Mouse (Mus musculus): ENCODE measurements around the gene Pnkp.

Gene Pnkp

DNA sequence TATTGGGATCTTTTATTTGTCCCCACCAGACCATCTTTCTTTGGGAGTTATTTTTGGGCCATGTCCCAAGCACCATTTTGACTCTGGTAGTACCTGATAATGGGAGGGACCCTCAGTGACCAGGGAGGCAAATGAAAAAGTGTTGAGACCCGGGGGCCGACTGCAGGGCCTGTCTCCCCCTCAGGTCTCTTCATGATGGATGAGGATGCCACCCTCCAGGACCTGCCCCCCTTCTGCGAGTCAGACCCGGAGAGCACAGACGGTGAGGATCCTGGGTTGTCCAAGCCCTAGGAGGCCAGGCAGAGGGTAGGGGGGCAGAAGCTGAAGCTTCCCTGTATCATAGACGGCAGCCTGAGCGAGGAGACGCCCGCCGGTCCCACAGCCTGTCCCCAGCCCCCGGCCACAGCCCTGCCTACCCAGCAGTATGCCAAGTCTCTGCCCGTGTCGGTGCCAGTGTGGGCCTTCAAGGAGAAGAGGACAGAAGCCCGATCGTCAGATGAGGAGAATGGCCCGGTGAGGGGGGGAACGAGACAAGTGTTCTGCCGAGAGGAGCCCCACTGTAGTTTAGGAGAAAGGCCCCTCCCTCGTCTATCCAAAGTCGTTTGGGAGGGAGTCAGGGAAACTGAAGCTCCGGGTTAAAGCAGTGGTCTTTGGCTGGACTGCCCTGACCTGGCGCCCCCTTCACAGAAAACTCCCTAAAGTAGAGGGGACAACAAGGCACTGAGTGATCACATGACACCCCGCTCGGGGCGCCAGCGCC, 3.2 kb upstream of the Pnkp start:
- DNase-seq: no peak

DNA sequence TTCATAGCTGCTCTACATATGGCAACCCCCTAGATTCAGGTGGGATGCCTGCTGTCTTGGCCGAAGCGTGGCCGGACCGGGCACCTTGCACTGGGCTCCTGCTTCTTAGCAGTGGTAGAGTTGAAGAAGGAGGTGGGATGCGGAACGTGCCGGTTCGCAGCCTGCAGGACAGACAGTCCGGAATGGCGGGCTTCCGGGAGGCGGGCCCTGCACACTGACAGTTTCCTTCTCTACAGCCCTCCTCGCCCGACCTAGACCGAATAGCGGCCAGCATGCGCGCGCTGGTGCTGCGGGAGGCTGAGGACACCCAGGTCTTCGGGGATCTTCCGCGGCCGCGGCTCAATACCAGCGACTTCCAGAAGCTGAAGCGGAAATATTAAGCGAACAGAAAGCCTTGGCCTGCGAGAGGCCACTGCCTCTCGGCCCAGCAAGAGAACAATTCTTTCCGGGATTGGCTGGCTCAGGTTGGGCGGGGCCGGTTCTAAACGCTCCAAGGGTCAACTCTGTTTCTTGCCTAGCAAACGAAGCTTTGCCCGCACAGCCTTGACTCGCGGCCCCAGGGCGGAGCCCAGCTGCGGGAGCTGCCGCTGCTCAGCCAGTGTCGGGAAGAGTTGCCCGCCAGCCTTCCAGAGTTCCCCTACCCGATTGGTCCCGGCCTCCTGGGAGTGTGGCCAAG, 2.4 kb upstream of the Pnkp start:
- peak; percentile 77 for DNase-seq

DNA sequence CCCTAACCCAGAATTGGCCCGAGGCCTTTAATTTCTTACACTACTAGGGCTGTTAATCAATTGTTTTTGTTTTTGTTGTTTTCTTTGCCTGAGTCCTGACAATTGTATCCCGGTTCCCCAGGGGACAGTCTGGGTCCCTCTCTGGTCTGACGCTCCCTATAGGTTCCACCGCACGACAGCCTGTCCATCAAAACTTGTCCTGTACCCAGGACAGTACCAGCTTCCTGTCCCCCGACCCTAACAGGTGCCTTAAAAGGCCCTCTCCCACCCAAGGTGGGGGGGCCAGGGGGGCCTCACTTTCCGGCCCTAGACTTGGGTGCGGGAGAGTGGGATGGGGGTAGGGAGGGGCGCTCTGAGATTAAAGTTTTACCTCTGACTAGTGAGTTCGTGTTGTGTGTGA, 1.9 kb upstream of the Pnkp start:
- no peak for DNase-seq

DNA sequence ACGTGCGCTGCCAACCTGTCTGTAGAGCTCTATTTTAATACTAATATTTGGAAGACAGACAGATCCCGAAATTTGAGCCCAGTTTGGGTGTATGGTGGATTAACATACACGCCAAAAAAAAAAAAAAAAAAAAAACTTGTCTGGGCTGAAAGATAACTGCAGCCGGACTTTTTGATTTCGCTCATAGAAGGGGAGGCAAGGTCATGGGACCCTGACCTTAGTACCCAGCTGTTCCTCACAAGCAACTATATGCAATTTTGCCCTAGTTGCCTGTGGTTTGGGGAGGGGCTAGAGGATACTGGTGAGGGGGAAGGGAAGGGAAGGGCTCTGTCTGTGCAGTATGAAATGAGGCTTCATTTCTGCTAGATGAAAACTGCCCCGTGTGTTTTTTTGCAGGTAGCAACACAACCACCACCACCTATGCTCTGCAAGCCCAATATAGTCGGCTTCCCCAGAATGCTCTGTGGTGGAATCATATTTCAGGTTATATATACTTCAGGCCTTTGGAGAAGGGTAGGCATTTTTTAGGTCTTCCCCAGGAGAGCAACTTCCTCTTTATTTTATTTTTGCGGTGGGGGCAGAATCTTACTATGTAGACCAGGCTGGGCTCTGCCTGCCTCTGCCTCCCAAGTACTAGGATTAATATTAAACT, 548 bp upstream of the Pnkp start:
- DNase-seq: no peak

DNA sequence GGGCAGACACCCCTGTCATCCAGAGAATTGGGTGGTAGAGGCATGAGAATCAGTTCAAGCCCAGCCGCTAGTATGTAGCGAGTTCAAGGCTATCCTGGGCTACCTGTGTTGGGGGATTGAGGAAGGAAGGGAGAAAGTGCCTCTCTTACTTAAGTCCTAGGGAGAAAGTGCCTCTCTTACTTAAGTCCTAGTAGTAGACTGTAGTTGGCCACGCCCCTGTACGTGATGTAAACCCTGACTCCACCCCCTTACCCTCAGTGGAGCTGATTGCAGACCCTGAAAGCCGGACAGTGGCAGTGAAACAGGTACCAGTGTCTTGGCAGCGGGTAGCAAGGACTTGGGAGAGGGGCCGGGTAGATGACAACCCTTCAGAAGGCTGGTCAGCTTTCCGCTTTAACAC, 966 bp downstream of the Pnkp start:
- no peak for DNase-seq

DNA sequence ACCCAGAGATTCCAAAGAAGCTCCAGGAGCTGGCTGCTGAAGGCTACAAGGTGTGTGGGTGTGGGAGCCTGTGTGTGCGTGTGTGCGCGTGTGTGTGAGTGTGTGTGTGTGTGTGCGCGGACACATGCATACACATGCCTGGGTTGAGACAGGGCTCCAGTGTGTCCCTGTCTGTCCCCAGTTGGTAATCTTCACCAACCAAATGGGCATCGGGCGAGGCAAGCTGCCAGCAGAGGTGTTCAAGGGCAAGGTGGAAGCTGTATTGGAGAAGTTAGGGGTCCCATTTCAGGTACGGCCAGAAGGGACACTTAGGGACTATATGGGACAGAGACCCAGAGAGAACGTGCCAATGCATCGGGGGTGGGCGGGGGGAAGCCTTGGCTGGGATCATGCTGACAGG, 3.0 kb downstream of the Pnkp start:
- DNase-seq: no peak

DNA sequence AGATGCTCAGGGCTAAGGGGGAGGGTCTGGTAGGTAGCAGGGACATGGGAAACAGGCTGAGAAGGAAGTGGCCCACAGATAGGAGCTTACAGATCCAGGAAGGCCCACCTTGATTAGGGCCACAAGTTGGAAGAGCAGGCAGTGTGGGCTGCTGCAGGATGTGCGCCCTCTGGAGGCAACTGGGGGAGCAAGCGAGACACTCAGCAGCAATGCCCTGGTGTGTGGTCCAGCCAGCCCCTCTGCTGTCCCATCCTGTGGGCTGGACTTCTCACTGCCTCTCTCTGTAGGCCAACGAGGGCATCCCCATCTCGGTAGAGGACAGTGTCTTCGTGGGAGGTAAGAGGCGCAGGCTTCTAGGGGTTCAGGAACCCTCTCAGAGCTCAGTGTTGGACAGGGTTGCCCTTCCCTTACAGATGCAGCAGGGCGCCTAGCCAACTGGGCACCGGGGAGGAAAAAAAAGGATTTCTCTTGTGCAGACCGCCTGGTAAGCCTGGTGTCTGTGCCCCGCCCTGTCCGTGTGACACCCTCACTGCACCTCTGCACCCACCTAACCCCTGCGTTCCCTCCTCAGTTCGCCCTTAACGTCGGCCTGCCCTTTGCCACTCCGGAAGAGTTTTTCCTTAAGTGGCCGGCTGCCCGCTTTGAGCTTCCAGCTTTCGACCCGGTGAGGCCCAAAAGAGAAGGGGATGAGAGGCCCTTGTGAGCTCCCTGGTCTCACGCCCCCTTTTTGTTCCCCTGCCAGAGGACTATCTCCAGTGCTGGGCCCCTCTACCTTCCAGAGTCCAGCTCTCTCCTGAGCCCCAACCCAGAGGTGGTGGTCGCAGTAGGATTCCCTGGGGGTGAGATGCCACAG, 3.9 kb downstream of the Pnkp start:
- DNase-seq: peak; percentile 65

DNA sequence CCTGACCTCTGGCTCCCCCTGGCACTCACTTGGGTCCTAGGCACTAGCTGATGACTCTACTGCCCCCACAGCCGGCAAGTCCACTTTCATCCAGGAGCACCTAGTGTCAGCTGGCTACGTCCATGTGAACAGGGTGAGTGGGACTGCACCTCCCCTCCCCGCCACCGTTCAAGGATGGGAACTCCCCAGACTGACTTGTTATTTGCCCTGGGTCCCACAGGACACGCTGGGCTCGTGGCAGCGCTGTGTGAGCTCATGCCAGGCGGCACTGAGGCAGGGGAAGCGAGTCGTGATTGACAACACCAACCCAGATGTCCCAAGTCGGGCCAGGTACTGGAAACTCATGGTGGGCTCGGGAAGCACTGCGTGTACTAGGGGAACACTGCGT, 4.5 kb downstream of the Pnkp start:
- no peak for DNase-seq

DNA sequence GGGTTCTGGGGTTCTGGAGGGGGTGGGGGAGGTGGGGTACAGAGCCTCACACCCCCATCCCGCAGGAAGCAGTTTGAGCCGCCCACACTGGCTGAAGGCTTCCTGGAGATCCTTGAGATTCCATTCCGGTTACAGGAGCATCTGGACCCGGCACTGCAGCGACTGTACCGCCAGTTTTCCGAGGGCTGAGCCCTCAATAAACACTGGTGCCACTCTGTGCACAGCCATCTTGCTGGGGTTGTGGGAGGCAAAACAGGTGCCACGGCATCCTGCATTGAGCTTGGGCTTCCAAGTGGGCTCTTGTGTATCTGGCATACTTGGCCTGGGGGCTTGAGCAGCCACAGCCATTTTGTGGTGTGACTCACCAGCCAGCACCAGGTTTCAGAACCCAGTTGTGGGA, 5.5 kb downstream of the Pnkp start:
- DNase-seq: no peak

DNA sequence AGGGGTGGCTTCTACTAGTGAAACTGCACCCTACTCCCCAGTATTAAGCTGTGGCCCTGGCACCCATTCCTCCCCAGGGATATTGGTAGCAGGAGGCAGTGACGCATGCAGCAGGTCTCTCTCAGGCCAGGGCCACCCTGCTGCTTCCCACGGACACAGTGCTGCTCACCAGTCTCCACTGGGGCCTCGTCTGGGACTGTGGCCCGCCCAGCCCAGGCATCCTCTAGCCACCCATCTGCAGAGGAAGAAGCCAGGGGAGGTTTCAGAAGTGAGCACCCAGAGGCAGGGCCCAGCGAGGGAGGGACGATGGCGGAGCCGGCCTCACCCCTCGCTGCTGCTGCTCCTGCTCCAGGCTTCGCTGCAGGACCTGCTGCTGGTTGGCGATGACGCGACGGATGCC, 6.3 kb downstream of the Pnkp start:
- DNase-seq: no peak

DNA sequence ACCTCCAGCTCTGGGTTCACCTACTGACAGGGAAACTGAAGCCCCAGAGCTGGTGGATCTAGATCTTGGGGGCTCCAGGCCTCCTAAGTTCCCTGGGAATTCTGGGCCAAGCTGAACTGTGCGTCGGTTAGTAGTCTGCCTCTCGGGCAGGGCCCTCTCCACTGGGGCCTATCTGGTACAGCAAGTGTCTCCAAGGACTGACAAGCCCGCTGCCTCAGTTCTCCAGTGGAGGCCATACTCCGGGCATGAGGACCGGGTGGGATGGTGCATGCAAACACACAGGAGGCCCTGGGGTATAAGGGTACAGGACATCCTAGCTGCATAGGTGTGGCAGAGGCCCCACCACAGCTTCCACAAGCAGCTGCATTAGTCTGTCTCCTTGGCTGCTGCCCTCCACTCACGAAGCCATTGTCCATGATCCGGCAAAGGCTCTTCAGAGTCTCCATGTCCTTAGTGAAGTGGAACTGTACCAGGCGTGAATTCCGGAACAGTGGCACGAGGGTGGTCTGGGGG, 7.1 kb downstream of the Pnkp start:
- no peak for DNase-seq

DNA sequence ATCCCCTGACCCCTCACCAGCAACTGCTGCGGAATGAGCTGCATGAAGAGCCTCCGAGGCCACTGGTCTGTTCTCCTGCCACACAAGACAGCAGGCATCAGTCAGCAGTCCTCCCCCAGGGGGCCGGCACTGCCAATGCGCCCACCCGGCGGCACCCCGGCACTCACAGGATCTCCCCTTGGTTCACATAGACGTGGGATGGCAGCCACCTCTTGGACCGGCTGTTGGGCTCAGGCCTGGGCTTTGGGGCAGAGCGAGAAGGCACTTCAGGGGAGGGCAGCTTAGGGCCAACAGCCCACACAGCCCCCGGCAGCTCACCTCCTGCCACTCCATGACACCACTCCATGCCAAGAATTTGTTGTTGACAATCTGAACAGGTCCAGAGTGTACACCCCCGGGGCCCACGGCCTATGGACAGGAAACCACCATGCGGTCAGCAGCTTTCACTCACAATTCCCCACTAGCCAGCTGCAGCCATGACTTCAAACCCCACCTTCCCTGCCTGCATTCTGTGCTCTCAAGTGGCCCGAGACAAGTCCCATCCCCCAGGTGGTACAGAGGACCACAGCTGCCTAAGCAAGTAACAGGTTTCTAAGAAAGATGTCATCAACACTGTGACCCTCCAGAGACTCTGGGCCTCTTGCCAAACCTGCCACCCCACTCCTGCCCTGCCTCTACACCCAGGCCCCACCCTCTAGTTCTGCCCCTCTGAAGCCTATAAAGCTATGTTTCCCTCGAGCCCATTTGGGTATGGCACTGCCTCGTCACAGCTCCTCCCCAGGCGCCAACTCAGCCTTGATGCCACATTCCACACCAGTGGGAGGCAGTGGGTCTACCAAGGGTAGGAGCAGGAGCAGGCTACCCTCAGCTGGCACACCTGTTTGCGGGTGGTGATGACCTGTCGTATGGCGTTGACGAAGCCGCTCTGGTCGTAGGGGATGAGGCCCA, 7.9 kb downstream of the Pnkp start:
- no peak for DNase-seq

DNA sequence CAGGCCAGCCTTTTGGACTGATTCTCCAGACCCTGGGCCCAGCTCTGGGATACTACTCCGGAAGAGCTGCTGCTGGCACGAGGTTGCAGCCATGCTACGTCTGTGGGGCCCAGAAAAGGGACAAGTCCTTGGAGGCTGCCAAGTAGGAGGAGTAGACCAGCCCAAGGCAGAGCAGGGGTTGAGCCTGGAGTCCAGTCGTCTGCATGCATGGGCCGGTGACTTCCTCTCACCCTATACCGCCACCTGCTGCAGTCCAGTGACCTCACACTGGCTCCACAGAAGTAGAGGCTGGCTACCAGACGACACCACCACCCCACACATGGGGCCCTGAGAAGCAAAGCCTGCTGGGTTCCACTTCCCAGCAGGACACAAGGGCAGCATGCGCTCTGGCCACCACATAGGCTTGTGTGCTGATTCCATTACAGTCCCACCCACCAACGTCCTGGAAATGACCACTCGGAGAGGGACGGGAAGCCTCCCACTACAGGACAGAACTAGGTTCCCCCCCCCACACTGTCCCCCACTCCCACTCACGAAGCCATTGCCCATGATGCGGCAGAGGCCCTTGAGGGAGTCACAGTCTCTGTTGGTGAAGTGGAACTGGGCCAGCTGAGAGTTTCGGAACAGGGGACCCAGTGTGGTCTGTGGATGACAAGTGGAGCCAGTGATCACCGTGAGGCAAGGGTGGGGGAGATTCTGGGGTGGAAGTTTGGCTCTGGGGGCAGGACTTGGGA, 9.5 kb downstream of the Pnkp start:
- DNase-seq: no peak

DNA sequence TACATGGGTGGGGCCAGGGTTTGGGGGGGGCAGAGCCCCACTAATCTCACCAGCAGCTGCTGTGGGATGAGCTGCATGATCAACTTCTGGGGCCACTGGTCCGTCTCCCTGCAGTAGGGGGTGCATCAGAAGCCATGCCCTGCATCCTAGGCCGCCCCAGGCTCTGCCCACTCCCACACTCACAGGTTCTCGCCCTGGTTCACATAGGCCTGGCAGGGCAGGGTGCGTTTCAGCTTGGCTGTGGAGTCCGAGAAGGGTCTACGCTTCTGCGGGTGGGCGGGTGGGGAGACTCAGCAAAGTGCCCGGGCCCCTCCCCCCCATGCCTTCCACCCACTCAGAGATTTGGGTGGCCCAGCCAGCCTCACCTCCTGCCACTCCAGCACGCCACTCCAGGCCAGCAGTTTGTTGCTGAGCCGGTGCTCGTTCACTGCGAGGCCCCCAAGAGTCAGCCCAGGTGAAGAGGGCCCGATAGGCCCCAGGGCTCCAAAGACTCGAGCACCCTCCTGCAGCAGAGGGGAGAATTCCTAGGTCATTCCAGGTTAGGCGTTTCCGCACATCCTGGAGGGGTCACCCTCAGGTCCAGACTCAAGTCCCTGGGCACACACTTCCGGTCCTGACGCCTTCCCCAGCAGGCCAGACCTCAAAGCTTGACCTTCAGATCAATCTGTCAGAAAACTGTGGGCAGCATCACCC, 10.2 kb downstream of the Pnkp start:
- DNase-seq: no peak

DNA sequence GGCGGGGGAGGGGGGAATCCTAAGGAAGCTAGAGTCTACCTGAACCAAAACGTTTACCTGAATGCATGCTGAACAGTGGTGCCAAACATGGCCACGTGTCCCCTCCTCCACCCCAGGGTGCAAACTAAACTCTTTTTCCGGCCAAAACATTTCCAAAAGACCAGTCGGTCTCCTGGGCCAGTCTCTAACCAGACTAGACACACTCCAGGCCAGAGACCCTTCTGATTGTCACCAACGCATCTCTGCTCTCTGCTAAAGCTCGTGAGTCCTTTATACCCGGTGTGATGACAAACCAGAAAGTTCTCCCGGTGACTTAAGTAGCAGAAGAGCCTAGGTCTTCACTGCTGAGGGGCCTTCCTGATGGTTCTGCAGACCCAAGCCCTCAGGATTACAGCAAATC, 10.9 kb downstream of the Pnkp start:
- DNase-seq: no peak

DNA sequence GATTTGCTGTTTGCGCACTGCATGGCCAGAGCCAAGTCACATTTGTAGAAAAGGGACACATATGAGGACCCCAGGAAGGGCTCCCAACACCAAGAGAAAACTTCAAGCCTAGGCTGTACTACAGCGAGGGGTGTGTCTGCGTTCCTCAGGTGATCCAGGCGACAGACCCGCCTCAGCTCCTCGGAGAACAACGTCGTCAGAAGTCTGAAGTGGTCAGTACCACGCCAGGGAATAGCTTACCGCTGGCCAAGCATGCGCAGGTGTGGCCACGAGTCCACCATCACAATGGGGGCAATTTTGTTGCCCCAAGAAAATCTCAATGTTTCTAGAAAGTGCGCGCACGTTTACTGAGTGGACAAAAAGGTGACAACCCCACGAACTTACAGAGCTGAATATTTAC, 11.5 kb downstream of the Pnkp start:
- no peak for DNase-seq

DNA sequence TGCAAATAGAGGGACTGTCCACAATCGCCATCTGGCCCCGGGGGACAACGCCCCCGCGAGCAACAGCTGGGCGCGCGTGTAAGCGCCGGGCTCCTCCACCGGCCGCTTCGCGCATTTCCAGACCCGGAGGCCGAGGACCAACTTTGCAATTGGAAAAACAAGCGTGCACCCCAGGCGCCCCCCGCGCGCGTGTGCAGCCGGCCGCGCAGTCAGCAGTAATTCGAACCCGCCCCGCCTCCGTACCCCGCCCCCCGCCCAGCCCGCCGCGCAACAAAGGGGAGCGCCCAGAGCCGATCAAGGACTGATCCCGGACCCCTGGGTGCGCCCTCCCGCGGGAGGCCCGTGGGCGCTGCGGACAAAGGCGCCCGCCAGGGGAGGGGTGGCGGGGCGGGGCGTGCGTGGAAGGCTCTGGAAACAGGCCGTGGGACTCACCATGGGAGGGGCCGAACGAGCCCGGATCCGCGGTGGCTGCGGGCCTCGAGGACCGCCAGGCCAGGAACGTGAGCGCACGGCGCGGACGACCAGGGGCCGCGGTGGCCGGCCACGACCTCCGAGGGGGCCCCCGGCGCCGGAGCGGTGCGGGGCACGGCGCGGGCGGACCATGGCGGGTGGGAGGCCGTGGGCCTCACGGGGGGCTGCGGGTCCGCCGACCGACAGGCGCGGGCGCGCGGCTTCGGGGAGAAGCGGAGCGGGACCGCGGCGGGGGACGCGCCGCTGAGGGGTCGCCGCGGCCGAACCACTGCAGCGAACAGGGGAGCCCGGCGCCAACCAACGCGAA, 12.2 kb downstream of the Pnkp start:
- DNase-seq: peak; percentile 64

DNA sequence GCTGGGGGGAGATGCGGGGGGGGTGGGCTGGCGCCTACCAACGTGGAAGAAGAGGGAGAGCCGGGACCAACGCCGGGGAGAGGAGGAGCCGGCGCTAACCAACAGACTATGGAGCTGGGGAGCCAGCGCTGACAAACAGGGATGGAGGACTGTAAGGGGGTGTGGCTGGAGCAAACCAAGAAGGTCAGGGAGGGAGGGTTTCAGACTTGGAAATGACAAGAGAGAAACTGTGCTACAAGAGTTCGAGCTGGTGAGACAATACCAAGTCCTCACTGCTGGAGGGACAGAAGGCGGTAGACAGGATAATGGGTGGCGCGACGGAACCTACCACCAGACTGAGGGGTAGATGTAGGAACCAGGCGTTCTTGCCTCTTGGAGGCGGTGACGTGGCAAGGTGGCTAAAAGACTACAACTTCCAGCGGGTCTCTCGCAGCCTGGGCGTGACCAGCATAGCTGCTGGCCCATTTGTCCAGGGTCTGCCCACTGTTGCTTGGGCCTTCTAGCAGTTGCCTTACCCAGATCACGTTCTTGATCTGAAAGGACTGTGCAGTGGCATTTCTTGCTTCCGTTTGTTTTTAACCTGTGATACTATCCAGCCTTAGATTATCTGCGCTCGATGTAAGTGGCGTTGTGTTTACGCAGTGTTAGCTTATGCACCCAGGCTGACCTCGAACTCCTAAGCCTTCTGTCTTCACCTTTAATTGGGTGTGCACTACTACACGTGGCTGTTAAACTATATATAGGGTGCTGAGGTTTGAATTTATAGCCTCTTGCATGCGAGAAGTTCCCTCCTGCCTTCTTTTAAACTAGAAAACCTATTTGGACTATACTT, 13.0 kb downstream of the Pnkp start, which contains the start of gene Ptov1:
TSS of gene Ptov1 (minus strand) at position 92 of the 832 bp plus-strand sequence.
- peak; percentile 94 for DNase-seq

DNA sequence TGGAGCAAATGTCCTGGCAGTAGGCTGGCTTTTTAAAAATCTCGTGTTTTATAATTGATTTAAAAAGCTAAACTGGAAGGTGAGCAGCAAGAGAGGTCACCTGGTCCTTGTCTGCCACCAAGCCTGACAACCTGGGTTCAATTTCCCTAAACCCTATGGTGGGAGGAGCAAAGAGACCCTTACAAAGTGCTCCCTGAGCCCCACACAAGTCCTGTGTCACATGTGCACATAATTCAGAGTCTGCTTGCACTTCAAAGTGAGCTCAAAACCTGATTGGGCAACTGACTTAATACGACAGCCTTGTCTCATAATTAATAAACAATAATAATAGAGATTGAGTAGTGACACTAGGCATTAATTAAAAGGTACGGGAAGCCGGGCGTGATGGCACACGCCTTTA, 13.7 kb downstream of the Pnkp start:
- no peak for DNase-seq

Data from right cerebral cortex, postnatal 25 days (tissue).